ENCODE assay signal across 8 mouse cellular contexts in genomic region chr9:113930534-113931374, GRCm38 (mm10). TPM values are rescaled to one million over a fixed set of nuclear protein-coding genes. Genes with fewer than 3 reads are reported as not detected.
A peak's percentile ranks its signal among the peaks of the same experiment; 100 is the strongest.
DNase-seq lines count a peak whose midpoint lies in the region; ATAC-seq lines count a peak whose summit lies in the region.

TSS of gene Ubp1 (plus strand) at chr9:113930934.

- intact Hi-C loops in gastrocnemius, postnatal 14 days (cut with DNase I; ENCODE audit: low total_unique reads), result no loop called here
- intact Hi-C loops in left cerebral cortex, postnatal 10 days (cut with DNase I), result no loop called here

- DNase-seq in adrenal gland, adult (ENCODE audit: inconsistent age in 2 of 2, low spot score in 1 of 2), result peak; percentile 98 to 99
- peak; percentile 98 for DNase-seq in embryo, embryonic 10.5 days (ENCODE audit: low spot score)
- DNase-seq in gastrocnemius, postnatal 14 days, result peak; percentile 96
- DNase-seq in left cerebral cortex, postnatal 10 days (ENCODE audit: extremely low spot score in 1 of 2, low spot score in 2 of 2), result peak; percentile 97
- DNase-seq in right cerebral cortex, postnatal 25 days, result peak; percentile 97
- DNase-seq in urinary bladder, postnatal 4 days (ENCODE audit: low spot score in 2 of 2), result peak; percentile 93 to 95

- ATAC-seq in inflammation-experienced regulatory T-cells, adult 6 months, result peak; percentile 96
- peak; percentile 92 for ATAC-seq in megakaryocyte-erythroid progenitor cell, adult 5-6 weeks (replicated peaks; ENCODE audit: low FRiP score, low TSS enrichment, poor library complexity, severe bottlenecking)

RNA-seq across cellular contexts. Expression of gene Ubp1, which starts in this region (rescaled TPM):
- total RNA-seq in gastrocnemius, postnatal 14 days (2021), result 10 to 100 TPM; 16.0 to 16.2 TPM
- 10 to 100 TPM; 25.4 to 48.0 (median 40.3) TPM for polyA plus RNA-seq in inflammation-experienced regulatory T-cells, adult 6 months (2017; shearing (Covaris generic))
- 10 to 100 TPM; 62.9 to 66.0 TPM for total RNA-seq in left cerebral cortex, postnatal 10 days (2021)
- 85.8 and 94.0 TPM in 2 replicates for total RNA-seq in megakaryocyte-erythroid progenitor cell, adult 5-6 weeks (2014; fragmentation: Nextera tagmentation)
- total RNA-seq in megakaryocyte-erythroid progenitor cell, adult 5-6 weeks (2017), result 76.9 and 86.7 TPM in 2 replicates

Comparison
In these comparisons a context has a peak if more than half of its experiments do, and no peak if none do; other contexts are left out.
1. Peak in every context shown above with its lines: DNase-seq and ATAC-seq.